Mouse (Mus musculus) heart, postnatal 0 days (tissue): ENCODE results near the gene Slc44a1.

Experiments used
- CTCF ChIP-seq: IDR thresholded peaks from 2 replicates; pipeline ENCODE4 v1.5.1; 2016; ENCODE audit warnings: antibody characterized with exemption, control low read depth, low read depth
- EP300 ChIP-seq: IDR thresholded peaks from 2 replicates; pipeline ENCODE4 v1.6.1; 2016; ENCODE audit warnings: antibody characterized with exemption, low read depth

GRCm38 (mm10) chr4:53567065-53567464, 126.9 kb downstream of the Slc44a1 start:
- TF ChIP-seq CTCF (no peak), EP300 (no peak)
